Mouse (Mus musculus): ENCODE data around the gene Gm11492.

- TF ChIP-seq CTCF (IDR thresholded peaks at IDR 0.05) (no peak), POLR2A (IDR thresholded peaks at IDR 0.05; ENCODE audit: insufficient read depth, low read depth, low read length) (no peak)
These were observed 51.2 kb downstream of the Gm11492 start for GRCm38 (mm10) chr11:87617606-87618005.

All from heart, adult 2 months (tissue).